Mouse (Mus musculus) midbrain, embryonic 11.5 days (tissue): ENCODE data around the gene Abcf2. TPM values are rescaled to one million over a fixed set of nuclear protein-coding genes. Genes with fewer than 3 reads are reported as not detected.
A peak's percentile ranks its signal among the peaks of the same experiment; 100 is the strongest.
"Not testable (repeated sequence)": the region's sequence is repeated elsewhere in the genome, so short reads cannot be mapped to it uniquely, and the experiment has no call there.

Source experiments
- ATAC-seq: fragments of 200-750 bp; cut with Nextera tagmentation; 2 replicates; pipeline ENCODE4 v1.8.0; 2017; ENCODE audit warnings: moderate TSS enrichment, moderate library complexity; ENCODE audit not compliant: low FRiP score
- DNase-seq: peaks from one replicate; pipeline ENCODE4 v3.0.0; 2015; ENCODE audit warnings: low spot score; ENCODE audit errors: missing footprints
- H3K27ac ChIP-seq: fragments of 300-500 bp; sonication (generic); 2 replicates; pipeline ENCODE4 v1.5.1; 2014; ENCODE audit warnings: low read depth, low read length
- H3K27me3 ChIP-seq: fragments of 300-500 bp; sonication (generic); 2 replicates; pipeline ENCODE4 v1.6.1; 2014; ENCODE audit warnings: mild to moderate bottlenecking, low read length, moderate library complexity, mixed read lengths; ENCODE audit not compliant: control insufficient read depth, insufficient read depth
- H3K36me3 ChIP-seq: fragments of 300-500 bp; sonication (generic); 2 replicates; pipeline ENCODE4 v1.6.1; 2014; ENCODE audit warnings: mild to moderate bottlenecking, low read length, moderate library complexity, mixed read lengths; ENCODE audit not compliant: control insufficient read depth, insufficient read depth
- H3K4me1 ChIP-seq: fragments of 300-500 bp; sonication (generic); 2 replicates; pipeline ENCODE4 v1.6.1; 2014; ENCODE audit warnings: low read length; ENCODE audit not compliant: control insufficient read depth, insufficient read depth
- H3K4me2 ChIP-seq: fragments of 300-500 bp; sonication (generic); 2 replicates; pipeline ENCODE4 v1.6.1; 2014; ENCODE audit warnings: mild to moderate bottlenecking, moderate library complexity
- H3K4me3 ChIP-seq: fragments of 300-500 bp; sonication (generic); 2 replicates; pipeline ENCODE4 v1.5.1; 2014; ENCODE audit warnings: low read depth, low read length
- H3K9ac ChIP-seq: fragments of 300-500 bp; sonication (generic); 2 replicates; pipeline ENCODE4 v1.6.1; 2014; ENCODE audit warnings: low read length
- H3K9me3 ChIP-seq: fragments of 300-500 bp; sonication (generic); 2 replicates; pipeline ENCODE4 v1.6.1; 2016; ENCODE audit warnings: low read length; ENCODE audit not compliant: control insufficient read depth
- WGBS: fragments of 180-500 bp; shearing (Covaris S2); extraction: QIAGEN DNeasy Blood & Tissue Kit; methylation state at CpG from one replicate; pipeline ENCODE4 v1.1.7; 2014; 5-methylcytosine and 5-hydroxymethylcytosine counted together
- polyA plus RNA-seq: library from polyadenylated mRNA; unstranded; fragments of >200 nt; fragmentation: Nextera tagmentation; extraction: Ambion mirVana; gene quantifications from 2 replicates; pipeline ENCODE4 v1.2.1, GENCODE M21; 2014

Abcf2 gene
- polyA plus RNA-seq, 1 experiment from 2014 or later = 147 TPM

DNA sequence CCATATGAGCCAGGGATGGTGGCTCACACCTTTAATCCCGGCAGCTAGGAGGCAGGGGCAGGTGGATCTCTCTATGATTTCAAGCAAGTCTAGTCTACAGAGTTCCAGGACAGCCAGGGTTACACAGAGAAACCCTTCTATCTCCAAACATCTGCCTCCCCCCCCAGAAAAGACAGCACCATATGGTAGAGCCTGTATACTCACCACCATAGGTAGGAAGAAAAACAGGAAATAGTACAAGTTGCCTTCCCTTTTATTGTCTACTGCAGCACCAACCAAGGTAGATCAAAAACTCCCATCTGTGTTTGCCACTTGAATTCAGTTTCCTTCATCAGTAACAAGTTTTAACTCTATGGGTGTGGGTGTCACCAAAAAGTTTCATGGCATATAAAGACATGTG, 1.3 kb downstream of the Abcf2 start:
- no peaks in the 10 kb centered on the region for H3K9me3 ChIP-seq
- peak overlapping the region; percentile 74 for H3K4me2 ChIP-seq
- no peaks in the 10 kb centered on the region for H3K27me3 ChIP-seq
- 89% methylated on average over 1 of the region's 1 CpGs for WGBS
- peak overlapping the region; percentile 84; the same call in 1 of the 2 replicates for H3K4me3 ChIP-seq
- no peak for ATAC-seq
- H3K36me3 ChIP-seq = peaks cover 26% of the 10 kb centered on the region
- H3K27ac ChIP-seq = no peak overlapping the region
- DNase-seq = peak; percentile 56
- H3K4me1 ChIP-seq = peaks cover 10% of the 10 kb centered on the region
- no peak overlapping the region; the same call in 1 of the 2 replicates for H3K9ac ChIP-seq

GRCm38 (mm10) chr5:24556709-24557108, 20.6 kb downstream of the Abcf2 start, which contains the start of gene 4931409K22Rik:
4931409K22Rik (minus strand) TSS chr5:24556809.
- no peak within 1 kb of the TSS for H3K4me3 ChIP-seq
- no peaks in the 10 kb centered on the region for H3K4me1 ChIP-seq
- 77% methylated on average over 2 of the region's 2 CpGs for WGBS
- no peak within 1 kb of the TSS for H3K27ac ChIP-seq
- H3K36me3 ChIP-seq = no peaks in the 10 kb centered on the region
- H3K9me3 ChIP-seq = no peaks in the 10 kb centered on the region
- H3K4me2 ChIP-seq = no peak within 1 kb of the TSS
- ATAC-seq (no peak), DNase-seq (no peak)
- H3K27me3 ChIP-seq = no peaks in the 10 kb centered on the region
- H3K9ac ChIP-seq = no peak within 1 kb of the TSS

DNA sequence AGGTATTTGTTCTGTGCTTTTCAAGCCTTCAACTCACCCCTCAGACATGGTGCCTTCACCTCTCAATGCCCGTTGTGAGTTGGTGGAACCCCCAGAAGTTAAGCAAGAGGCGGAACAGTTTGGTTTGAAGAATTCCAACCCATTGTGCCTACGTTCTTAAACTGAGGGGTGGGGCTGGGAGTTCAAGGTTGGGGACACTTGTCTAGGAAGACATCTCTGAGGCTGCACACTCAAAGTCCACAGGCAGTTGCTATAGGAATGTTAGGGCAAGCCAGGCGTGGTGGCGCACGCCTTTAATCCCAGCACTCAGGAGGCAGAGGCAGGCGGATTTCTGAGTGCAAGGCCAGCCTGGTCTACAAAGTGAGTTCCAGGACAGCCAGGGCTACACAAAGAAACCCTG, 21.9 kb downstream of the Abcf2 start:
- not testable (repeated sequence) for H3K36me3 ChIP-seq, H3K9ac ChIP-seq, H3K4me3 ChIP-seq, H3K4me2 ChIP-seq, ATAC-seq, DNase-seq, H3K4me1 ChIP-seq, H3K27ac ChIP-seq, H3K27me3 ChIP-seq, H3K9me3 ChIP-seq
- 95% methylated on average over 7 of the region's 7 CpGs for WGBS

GRCm38 (mm10) chr5:24553621-24554244, 23.5 kb downstream of the Abcf2 start:
- H3K27ac ChIP-seq = no peak overlapping the region
- no peak overlapping the region for H3K4me2 ChIP-seq
- WGBS = 78% methylated on average over 5 of the region's 5 CpGs
- no peak overlapping the region for H3K9ac ChIP-seq
- peaks cover 4% of the 10 kb centered on the region for H3K4me1 ChIP-seq
- no peaks in the 10 kb centered on the region for H3K9me3 ChIP-seq
- ATAC-seq (no peak), DNase-seq (no peak)
- no peak overlapping the region for H3K4me3 ChIP-seq
- H3K27me3 ChIP-seq = no peaks in the 10 kb centered on the region
- no peaks in the 10 kb centered on the region for H3K36me3 ChIP-seq

- DNase-seq (no peak), ATAC-seq (no peak)
- Histone ChIP-seq H3K27ac (no peak overlapping the region), H3K36me3 (no peaks in the 10 kb centered on the region), H3K9me3 (no peaks in the 10 kb centered on the region), H3K27me3 (no peaks in the 10 kb centered on the region), H3K9ac (no peak overlapping the region; the same call in 1 of the 2 replicates), H3K4me1 (peaks cover 4% of the 10 kb centered on the region), H3K4me2 (no peak overlapping the region), H3K4me3 (no peak overlapping the region)
- WGBS = 53% methylated on average over 2 of the region's 2 CpGs
Measured at GRCm38 (mm10) chr5:24551317-24551688, 26.0 kb downstream of the Abcf2 start.

GRCm38 (mm10) chr5:24550598-24551316, 26.5 kb downstream of the Abcf2 start:
- H3K4me1 ChIP-seq = peaks cover 4% of the 10 kb centered on the region
- ATAC-seq = 0 out of 2 replicates have a peak, but pooled peaks have one; percentile 27
- no peaks in the 10 kb centered on the region for H3K9me3 ChIP-seq
- no peaks in the 10 kb centered on the region for H3K27me3 ChIP-seq
- 42% methylated on average over 26 of the region's 26 CpGs for WGBS
- no peak overlapping the region for H3K4me2 ChIP-seq
- no peak overlapping the region for H3K4me3 ChIP-seq
- no peaks in the 10 kb centered on the region for H3K36me3 ChIP-seq
- DNase-seq = peak; percentile 86
- H3K9ac ChIP-seq = no peak overlapping the region; the same call in 1 of the 2 replicates
- no peak overlapping the region for H3K27ac ChIP-seq

DNA sequence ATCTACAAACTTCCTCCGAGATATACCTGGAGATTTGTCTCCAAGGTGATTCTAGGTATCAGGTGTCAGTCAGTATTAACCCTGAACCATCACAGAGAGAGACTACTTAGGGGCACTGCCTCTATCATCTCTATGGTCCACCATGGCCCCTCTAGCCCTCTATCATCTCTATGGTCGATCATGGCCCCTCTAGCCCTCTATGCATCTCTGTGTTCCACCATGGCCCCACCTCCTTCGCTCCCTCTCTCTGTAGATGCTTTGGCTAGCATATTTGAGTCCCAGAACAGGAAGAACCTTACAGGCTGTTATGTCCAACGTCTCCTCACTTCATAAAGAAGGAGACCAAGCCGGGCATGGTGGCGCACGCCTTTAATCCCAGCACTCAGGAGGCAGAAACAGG, 34.6 kb downstream of the Abcf2 start:
- WGBS = 80% methylated on average over 7 of the region's 7 CpGs
- no peak overlapping the region for H3K27ac ChIP-seq

GRCm38 (mm10) chr5:24541144-24541569, 36.1 kb downstream of the Abcf2 start:
- no peak for DNase-seq
- no peak overlapping the region for H3K4me2 ChIP-seq
- 44% methylated on average over 6 of the region's 6 CpGs for WGBS

More for the DNA sequence above, 34.6 kb downstream of the Abcf2 start:
- no peak overlapping the region for H3K4me3 ChIP-seq
- no peaks in the 10 kb centered on the region for H3K27me3 ChIP-seq
- H3K36me3 ChIP-seq = no peaks in the 10 kb centered on the region
- ATAC-seq (no peak), DNase-seq (no peak)
- no peak overlapping the region for H3K9ac ChIP-seq
- H3K4me2 ChIP-seq = no peak overlapping the region
- H3K9me3 ChIP-seq = no peaks in the 10 kb centered on the region
- H3K4me1 ChIP-seq = no peaks in the 10 kb centered on the region

DNA sequence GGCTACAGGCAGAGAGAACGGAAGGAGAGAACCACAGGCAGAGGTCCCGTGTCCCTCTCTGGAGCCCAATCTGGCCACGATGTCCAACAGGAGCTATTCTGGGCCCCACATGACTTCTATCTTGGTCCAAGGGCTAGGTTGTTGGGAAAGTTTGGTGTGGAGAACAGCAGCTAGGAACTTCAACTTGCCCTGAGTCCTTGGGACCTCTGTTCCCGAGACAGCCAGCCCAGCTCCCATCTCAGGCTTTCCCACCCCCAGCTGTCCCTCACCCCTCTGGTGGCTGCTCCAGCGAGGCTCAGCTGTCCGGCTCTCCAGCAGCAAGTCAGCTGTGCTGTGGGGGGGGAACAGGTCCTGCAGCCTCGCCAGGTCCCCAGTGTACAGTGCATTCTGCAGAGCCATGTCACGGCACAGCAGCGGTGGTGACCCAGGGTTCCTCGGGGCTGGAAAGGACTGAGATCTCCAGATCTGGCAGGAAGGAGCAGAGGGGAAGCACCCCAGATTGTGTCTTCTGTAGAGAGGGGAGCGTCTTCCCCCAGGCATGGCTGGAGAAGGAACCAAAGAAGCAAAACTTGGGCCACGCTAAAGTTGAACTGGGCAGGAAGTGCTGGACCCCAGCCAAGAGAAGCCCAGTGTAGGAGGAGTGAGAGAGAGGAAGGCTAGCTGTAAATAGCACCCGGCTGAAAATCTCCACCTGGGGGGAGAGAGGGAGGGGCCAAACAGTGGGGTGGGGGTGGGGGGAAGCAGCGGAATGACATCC, 36.7 kb downstream of the Abcf2 start, which contains the start of gene Asb10:
Gene Asb10 (minus strand): TSS at position 592 of the 757 bp plus-strand sequence.
- H3K4me3 ChIP-seq = no peak within 1 kb of the TSS
- 57% methylated on average over 14 of the region's 14 CpGs for WGBS
- no peak within 1 kb of the TSS for H3K9ac ChIP-seq
- H3K27ac ChIP-seq = no peak within 1 kb of the TSS
- ATAC-seq (no peak), DNase-seq (no peak)
- H3K9me3 ChIP-seq = no peaks in the 10 kb centered on the region
- H3K4me1 ChIP-seq = no peaks in the 10 kb centered on the region
- H3K4me2 ChIP-seq = no peak within 1 kb of the TSS
- H3K27me3 ChIP-seq = no peaks in the 10 kb centered on the region
- no peaks in the 10 kb centered on the region for H3K36me3 ChIP-seq

More at GRCm38 (mm10) chr5:24541144-24541569, 36.1 kb downstream of the Abcf2 start:
- H3K4me1 ChIP-seq = no peaks in the 10 kb centered on the region
- H3K36me3 ChIP-seq = no peaks in the 10 kb centered on the region
- no peak overlapping the region for H3K4me3 ChIP-seq
- H3K9ac ChIP-seq = no peak overlapping the region
- no peaks in the 10 kb centered on the region for H3K27me3 ChIP-seq
- H3K9me3 ChIP-seq = no peaks in the 10 kb centered on the region
- no peak overlapping the region for H3K27ac ChIP-seq
- no peak for ATAC-seq
